Mouse (Mus musculus) retina, postnatal 7 days (tissue): ENCODE results near the gene Pzp.

Source experiments
- DNase-seq: peaks from one replicate; pipeline ENCODE4 v3.0.0-alpha.2; 2012; ENCODE audit warnings: low read depth, low spot score

Pzp gene

DNA sequence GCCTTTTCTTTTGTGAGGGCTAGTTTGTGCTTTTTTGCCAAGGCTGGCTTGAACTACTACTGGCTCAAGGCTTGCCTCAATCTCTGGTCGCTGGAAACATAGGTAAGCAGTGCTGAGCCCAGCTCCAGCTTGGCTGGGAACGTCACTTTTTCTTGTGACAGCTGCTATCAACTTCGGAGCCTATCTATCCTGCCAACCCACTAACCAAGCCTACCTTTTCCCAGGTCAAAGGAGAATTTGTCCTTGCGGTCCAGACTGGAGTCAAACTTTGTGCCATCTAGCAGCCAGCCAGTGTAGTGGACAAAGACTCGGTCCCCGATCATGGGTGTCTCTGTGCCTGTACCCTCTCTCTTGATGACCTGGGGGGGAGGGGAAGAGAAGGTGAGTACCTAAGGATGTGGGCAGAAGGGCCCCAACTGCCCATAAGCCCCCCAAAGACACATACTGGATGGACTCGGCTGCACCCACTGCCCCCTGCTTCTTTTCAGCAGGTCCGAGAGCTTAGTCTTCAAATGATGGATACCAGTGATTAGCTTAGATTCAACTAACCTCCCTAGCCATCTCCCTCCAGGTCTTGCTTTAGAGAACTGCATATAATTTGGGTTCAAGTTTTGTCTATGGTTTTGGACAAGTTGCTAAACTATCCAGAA is 90.0 kb downstream of the Pzp start:
- no peak for DNase-seq

DNA sequence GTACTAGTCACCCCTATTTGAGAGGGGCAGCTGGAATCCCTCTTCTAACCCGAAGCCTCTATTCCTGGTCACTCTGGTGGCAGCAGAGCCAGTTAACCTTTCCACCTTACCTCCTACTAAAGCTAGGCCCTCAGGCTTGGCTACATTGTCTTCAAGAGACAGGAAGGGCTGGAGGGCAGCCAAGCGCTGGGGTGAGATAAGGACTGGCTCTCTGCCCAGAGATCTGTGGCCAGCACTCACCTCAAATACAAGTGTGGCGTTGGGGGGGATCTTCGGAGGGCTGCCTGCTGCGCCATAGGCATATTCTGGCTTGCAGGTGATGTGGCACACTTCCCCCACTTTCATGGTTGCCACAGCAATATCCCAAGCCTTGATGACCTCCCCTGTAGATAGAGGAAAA is 91.0 kb downstream of the Pzp start:
- no peak for DNase-seq
